Mouse (Mus musculus) kidney, adult 18-20 months (tissue): Measurements from ENCODE around the gene Dhx58.
A peak's percentile ranks its signal among the peaks of the same experiment; 100 is the strongest.

Source experiments
- DNase-seq: peaks from one replicate; pipeline ENCODE4 v3.0.0; 2021

Dhx58 gene

DNA sequence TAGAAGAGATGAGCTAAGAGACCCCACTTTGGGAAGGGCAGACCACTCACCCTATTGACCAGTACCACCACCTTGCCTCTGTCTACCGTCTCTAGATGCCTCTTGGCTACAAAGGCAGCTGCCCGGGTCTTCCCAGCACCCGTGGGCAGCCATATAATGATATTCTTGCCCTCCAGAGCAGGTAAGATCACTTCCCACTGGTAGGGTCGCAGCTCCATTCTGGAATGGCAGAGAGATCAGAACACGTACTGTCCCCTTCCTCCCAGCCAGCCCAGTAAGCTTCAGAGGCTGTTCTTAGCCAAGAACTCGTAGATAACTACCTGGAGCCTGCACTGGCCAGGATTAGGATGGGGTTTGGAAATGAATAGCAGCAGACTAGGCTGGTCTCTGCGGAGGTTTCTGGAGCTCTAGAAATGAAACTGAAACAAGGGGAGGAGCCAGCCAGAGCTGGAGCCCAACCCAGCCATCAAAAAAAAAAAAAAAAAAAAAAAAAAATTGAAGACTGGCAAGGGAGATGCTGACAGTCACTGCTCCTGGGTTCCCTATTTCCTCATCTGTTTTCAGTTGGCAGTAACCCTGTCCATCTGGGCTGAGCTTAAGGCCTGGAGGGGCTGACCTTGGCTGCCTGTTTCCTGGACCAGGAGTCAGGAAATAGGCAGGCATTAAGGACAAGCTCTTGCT is at the start of gene Dhx58:
Gene Dhx58 (minus strand): TSS at position 421 of the 681 bp plus-strand sequence.
- no peak for DNase-seq

DNA sequence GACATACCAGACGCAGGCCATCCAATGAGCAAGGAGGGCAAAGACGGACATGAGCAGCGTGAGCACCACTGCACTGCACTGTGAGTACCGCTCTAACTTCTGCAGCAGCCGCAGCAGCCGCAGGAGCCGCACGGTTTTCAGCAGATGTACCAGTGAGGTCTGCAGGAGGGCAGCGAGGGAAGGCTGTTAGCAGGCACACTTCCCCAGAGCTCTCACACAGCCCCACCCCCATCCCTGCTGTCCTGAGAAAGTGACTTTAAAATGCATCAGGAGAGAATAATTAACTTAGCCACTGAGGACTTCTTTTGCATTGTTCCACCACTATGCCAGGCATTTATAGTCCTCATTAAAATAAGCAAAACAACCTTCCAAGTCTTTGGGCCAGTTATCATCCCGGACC is 48.2 kb upstream of the Dhx58 start:
- DNase-seq, result no peak

DNA sequence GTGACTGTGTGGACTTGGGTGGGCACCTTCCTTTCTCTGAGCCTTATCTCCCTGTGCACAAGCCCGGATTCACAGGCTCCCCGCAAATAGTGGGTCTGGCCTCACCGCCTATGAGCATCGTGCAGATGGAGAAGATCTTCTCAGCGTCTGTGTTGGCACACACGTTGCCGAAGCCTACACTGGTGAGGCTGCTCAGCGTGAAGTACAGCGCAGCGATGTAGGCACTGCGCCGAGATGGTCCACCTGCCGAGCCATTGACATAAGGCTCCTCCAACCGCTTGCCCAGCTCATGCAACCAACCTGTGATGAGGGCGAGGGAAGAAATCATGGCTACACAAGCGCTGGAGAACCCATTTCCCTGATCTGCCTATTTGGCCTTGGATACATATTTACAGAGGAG is 46.1 kb upstream of the Dhx58 start:
- DNase-seq, result no peak

DNA sequence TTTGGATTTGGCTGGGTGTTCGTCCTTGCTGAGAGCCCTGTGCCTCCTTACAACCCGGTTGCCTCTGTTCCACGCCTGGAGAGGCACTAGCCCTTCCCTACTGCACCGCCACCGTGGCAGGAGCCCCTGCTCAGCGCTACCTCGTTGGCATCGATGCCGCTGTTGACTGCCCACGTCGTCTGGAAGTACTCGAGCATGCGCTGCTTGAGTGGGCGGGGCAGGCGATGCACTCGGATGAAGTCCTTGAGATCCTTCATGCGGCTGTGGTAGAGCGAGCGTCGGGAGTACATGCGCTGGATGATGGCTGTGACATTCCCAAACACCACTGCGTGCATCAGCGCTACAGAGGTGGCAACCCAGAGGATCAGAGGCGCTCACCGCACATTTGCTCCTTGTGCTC is 45.4 kb upstream of the Dhx58 start:
- no peak for DNase-seq

DNA sequence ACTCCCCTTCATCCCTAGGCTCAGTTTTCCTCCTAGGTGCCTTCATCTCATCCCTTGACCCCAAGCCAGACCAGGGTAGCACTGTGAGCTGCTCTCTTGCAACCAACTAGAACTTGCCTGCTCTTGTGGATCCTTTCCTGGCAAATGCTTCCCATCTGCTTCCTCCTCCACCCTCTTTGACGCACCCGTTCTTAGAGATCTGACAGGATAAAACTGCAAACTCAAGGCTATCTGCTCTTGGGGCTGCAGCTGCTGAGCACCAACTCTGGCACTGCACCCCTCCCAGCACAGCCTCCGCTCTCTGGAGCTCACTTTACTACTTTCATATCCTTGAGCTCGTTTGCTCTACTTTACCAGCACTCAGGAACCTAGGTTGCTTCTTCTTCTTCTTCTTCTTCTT is 44.5 kb upstream of the Dhx58 start:
- DNase-seq, result no peak

DNA sequence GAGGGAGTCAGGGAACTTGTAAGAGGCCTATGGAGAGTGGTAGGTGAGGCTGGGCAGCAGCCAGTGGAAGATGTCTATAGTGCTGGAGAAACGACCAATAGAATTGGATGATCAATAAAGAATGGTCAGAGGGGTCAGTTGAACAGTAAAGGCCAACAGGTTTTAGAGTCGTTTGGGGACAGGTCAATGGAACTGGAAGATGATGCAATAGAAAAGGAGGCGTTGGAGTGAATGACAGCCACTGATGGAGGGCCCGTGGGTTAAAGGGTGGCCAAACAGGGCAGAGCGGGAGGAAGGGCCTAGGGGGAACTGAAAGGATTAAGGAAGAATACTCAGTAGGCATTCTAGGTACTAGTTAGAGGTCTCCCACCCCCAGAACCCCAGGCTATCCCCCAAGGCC is 43.0 kb upstream of the Dhx58 start:
- no peak for DNase-seq

DNA sequence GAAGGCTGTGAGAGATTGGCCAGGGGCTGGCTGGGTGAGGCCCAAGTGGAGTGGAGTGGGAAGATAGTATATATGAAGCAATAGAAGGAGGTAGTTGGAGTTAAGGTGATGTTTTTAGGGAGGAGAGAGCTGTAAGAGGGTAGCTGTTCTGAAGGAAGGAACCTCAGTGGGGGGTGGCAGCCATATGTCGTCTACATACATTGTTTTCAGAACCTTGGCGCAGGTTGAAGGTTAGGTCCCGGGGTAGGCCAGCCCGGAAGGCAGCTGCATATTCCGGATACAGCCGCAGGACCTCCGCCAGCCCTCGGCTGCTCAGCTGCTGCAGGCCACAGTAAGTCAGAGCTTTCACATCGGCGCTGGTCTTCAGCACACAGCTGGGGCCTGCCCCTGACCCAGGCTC is 42.5 kb upstream of the Dhx58 start:
- no peak for DNase-seq

DNA sequence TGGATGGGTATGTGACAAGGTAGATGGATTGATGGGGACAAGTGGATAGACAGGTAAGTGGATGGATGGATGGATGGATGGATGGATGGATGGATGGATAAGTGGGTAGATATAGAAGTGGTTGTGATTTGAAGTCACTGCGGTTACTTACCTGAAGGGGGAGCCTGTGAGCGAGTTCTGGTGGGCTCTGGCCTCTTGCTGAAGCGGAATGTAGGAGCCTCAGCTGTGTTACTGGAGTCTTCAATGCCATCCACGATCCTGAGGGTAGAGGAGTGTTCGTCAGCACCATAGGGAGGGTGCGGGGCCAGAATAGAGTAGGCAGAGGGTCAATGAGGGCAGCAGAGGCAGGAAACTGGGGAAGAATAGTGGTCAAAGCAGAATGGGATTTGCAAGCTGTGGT is 41.0 kb upstream of the Dhx58 start:
- peak; percentile 52 for DNase-seq

DNA sequence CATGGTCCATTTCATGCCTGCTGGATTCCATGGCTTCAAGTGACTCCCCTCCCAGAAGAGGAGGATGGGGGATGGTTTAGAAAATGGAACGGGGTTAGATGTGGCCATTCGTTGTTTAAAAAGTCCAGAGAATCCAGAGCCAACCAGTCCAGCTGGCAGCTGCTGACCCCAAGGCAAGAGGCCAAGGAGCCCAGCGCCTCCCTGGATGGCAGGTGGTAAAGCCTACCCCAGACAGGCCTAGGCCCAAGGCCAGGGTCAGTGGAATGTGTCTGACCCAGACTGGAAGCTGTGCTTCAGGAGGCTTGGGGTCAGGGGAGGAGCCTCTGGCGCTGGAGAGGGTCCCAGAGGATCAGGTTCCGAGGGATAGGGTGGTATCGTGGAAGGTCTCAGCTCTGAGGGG is 37.3 kb upstream of the Dhx58 start:
- DNase-seq, result peak; percentile 73

DNA sequence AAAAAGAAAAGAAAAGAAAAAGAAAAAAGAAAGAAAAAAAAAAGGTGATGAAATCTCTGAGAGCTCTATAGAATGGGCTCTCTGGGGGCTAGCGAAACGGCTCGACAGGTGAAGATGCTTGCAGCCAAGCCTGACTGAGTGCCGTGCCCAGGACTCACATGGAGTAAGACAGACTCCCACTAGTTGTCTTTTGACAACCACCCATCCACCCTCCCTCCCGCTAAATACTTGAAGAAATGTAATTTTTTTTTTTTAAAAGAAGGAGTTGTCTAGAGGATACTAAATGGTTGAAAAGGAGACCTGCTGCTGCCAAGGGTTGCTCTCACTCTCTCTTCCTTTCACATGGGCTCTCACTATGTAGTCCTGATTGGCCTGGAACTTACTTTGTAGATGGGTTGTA is 34.7 kb upstream of the Dhx58 start:
- DNase-seq, result no peak

DNA sequence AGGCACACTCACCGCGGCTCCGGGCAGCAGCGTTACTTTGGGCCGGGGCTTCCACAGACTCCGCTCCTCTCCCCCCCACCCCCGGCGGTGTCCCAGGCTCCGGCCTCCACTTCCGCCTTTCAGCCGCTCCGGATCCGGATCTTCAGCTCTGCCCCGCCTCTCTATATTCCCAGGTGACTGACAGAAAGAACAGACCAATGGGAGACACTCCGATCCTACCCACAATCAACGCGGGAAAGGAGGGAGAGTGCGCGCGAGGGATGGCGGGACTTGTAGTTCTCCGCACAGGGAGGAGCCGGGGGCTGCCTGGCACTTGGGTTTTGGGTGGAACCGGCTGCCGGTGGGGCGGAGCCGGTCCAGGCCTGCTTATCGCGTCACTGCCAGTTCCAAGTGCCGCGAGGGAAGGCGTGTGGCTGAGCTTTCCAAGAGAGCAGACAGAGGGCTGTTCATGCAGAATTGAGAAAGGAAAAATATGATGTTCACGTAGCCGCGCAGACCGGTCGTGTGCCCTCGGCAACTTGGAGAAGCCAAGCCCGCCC is 34.1 kb upstream of the Dhx58 start, which contains the start of gene Rab5c:
Gene Rab5c (minus strand): TSS at position 150 of the 539 bp plus-strand sequence.
- peak; percentile 98 for DNase-seq

DNA sequence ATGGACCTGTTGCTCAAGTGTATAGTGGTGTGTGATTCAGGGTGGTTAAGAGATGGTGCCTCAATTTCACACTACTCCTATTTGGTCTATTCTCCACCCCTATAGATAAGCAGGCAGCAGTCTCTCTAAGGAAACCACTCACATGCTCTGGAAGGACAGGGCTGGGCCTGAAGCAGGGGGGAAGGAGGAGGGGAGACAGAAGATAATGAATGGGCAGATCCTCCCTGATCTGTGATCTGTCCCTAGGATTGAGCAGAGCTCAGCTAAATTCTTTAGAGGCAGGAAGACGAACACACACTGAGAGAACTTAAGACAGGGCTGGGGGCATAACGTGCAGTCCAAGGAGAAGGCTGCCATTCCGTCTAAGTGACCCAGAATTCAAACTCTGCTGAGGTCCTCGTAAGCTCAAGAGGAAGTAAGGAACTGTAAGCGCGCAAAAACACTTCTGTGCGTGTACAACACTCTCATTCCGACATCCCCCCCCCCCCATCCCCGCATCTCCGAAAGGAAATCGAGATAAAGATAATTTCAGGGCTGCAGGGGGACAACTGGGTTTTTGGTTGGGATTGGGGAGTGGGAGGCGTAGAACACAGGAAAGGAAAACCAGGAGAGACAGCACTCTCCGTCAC is 33.1 kb upstream of the Dhx58 start:
- DNase-seq, result no peak

DNA sequence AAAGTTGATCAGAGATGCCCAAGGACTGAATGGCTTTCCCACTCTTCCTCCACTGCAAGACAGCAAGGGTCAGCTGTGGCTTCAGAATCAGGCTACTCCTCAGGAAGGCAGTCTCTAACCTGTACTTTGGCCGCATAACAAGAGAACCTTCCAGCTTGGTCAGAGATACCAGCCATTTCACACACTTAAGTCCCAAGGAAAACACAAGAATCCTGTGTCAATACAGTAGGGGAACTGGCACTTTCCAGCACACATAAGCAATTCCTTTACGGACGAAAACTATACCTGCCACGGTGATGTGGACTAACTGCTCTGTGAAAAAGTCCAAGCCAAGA is 32.6 kb upstream of the Dhx58 start:
- no peak for DNase-seq

DNA sequence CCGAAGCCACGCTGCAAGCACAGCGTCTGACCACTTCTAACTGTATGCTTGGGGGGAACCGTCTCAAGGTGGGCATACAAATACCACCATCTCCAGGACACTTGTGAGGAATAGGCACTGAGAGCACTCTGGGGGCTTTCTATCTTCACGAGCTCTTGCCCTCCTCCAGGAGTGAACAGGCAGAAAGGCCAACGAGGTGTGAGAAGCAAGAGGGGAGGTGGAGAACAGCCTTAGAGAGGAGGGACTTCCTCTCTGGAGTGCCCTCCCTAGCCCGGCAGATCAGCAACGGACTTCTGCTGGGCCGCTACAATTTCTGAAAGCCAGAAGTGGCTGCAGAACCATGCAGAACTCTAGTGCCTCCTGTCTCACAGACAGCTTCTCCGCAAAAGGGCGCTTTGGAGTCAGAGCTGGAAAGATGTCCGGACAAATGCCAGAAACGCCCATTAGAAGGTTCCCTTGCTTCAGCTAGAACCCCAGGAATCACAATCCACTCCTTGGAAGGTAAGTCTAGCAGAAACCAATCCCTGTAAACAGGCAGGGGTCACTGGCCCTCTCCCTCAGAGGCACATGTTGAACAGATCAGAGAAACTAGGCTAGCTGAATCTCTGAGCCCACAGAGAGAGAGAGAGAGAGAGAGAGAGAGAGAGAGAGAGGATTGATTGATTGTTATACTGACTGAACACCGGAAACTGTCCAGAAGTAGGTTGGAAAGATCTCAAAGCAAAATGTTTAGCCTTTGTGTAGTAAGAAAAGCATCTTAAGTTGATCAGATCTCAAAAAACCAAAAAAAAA is 32.1 kb upstream of the Dhx58 start:
- no peak for DNase-seq

DNA sequence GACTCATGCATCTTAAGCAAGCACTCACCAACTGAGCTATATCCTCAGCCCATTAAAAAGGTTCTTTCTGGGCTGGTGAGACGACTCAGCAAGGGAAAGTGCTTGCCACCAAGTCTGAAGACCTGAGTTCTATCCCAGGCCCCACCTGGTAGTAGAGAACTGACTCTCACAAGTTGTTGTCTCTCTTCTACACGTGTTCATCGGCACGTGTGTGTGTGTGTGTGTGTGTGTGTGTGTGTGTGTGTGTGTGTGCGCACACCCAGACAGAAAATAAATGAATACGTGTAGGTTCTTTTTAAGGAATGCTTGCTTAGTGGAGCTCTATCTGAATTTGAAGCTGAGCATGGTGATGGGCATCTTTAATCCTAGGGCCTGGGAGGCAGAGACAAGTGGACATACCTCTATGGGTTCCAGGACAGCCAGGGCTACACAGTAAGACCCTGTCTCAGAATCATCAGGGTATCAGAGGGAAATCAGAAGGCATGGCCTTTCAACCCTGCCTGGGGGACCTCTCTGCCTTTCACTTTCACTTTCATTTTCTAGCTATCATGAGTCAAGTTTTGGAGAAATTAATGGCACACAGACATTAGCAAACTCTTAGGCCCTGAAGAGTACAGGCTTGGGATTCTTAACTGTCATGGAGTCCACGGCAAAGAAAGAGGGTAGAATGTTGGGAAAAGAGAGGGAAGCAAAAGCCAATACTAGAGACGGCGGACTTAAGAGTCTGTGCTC is 31.2 kb upstream of the Dhx58 start:
- DNase-seq, result no peak

DNA sequence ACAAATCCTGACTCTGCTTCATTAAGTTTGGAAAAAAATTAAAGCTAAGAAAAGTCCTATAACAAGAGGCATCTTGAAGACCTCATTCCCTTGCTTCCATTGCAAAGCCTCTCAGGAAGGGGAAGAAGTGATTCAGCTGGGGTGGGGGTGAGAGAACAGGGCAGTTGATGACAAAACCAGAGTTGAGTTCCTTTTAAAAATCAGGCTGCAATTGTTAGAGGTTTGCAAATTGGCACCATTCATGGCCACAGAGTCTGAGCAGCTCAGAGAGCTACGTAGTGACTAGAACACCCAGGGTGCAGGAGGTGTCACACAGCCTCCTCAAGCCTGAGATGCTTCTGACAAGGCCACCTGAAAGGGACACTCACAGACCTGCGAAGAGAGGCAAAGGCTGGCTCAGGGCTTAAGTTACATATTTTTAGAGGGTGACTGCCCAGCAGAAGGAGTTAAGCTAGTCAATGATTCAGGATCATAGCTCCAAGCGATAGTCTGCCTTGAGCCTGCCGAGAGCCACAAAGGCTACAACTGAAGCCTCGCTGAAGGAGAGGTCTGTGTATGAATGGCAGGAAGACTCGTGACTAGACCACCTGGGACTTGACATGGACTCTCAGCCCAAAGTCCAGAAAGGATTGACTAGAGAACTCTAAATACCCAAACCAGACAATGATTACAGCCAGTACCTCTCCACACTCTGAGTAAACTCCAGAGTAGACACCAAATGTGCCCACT is 26.6 kb upstream of the Dhx58 start:
- DNase-seq, result no peak

DNA sequence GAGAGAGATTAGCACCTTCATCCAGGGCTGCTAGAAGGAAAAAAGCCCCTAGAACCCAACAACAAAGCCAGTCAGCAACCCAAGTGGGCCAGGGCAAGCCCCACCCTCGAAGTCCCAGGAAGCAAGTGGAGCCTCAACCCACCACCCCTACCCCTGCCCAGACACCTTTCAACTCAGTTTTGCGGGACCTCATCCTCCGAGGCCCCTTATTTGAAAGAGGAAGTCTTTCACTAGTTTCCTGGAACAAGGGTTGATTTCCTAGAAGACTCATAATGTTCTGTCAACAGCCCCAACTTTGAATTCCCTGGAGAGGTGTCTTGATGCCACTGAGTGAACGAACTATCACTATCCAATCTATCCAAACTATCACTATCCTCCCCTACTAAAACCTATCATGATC is 25.9 kb upstream of the Dhx58 start:
- no peak for DNase-seq

DNA sequence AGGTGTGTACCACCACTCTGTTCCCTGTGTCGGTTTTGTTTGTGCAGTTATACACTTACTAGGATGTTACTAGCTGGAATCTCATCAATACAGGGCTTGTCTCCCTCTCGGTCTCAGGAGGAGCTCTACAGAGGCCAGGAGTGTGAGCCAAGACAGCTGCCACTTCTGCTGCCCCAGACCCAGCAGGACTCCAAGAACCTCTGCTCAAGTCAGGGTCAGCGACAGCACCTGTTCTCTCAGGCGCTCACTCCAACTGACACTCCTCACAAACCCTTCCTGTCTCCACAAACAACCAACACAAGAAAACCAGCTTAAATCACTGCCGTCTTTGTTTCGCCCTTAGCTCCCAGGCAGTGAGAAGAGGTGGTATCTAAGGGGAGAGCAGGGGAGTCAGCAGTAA is 24.5 kb upstream of the Dhx58 start:
- DNase-seq, result no peak

DNA sequence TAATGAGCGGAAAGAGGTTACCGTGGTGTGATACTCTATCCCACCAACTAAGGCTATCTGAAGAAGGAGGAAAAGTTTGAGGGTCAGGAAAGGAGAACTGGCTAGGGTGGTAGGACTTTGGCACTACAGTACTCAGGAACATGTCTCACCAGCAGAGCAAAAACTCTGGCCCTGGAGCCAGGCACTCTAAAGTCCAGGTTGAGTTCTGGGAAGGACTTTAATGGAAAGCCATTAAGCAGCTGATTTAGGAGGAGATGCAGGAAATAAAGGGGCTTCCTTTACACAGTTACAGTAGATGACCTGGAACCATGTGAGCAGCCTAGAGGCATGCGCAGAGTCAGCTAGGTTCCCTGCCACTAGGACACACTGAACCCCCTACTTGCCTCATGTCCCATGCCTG is 23.1 kb upstream of the Dhx58 start:
- peak; percentile 51 for DNase-seq

DNA sequence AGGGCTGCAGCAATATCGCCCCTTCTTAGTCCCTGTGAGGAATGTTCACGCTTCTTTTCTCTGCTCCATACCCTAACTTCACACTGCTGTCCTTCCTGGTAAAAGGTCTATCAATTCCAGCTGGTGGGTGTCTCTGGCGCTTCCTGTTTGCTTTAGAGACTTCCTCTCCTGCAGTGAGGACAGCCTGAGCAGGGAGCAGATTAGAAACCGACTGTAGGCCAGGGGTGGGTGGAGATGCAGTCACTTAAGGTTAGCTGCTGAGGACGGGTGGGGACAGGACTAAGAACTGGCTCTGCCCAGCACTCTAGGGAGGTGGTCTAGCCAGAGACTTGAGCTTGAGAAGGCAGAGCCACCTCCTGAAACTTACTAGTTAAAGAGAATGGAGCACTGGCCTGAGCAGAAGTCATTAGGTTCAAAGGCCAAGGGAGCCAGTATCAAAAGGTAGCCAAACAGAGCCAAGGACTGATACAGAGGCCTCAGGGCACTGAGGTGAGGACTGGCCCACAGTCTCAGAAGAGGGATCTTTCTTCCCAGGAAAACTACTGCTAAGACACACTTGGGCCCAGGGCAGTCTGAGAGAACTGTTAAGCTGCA is 20.9 kb upstream of the Dhx58 start:
- peak; percentile 47 for DNase-seq

DNA sequence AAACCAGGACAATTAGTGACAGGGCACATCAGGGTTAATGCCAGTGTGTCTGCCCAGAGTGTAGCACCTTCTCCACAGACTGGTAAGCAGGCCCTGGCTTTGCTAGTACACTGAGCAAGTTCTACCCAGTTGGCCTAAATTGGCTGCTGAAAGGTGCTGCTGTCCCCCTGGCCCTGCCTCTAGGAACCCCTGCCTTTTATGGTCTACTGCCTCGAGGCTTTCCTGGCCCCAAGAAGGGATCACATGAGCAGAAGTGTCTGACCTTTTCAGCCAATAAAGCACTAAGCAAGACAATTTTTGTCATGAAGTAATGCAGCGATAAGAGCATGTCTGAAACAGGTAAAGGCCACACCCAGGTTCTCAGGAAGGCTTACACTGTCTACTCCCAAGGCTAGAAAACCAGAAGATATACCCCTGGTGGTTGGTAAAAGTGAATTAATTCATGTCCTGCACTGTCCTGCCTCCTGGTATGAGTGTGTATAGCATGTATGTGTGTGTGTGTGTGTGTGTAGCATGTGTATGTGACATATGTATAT is 18.5 kb upstream of the Dhx58 start:
- DNase-seq, result peak; percentile 50
